Mouse (Mus musculus): Measurements from ENCODE around the gene Rev1. TPM values are rescaled to one million over a fixed set of nuclear protein-coding genes. Genes with fewer than 3 reads are reported as not detected.
"Not testable (repeated sequence)": the region's sequence is repeated elsewhere in the genome, so short reads cannot be mapped to it uniquely, and the experiment has no call there.

Gene Rev1
- total RNA-seq, 2 experiments from 2014 or later = 18.3 to 18.8 TPM

DNA sequence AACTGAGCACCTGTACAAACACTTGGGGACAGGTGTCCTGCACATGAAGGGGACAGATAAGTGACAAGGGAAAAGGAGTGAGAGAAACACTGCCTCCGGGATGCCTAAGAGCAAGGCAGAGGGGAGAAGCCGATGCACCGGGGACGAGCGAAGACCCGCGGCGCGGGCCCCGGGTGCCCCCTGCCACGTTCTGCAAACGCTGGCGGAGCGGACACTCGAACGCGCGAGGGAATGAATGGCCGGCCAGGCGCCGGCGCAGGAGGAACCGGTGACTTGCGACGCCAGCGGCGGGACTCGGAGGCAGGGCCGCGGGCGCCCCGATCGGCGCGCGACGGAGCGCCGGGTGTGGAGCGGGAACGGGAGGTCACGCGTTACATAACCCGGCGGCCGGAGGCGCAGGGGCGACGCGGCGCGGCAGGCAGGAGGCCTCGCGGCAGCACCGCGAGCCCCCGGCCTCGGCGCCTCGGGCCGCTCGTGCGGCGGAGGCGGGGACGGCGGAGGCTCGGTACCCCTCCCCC, 623 bp downstream of the Rev1 start:
- Histone ChIP-seq H3K27ac (peak overlapping the region; percentile 96), H3K4me3 (peak overlapping the region; percentile 93)
- intact Hi-C loops (cut with DNase I) = loop anchor here (2.0 to 5.0 kb wide), 3 partner anchors 130 to 702 kb away; partner anchors contain the start of genes Eif5b and Lipt1
- 0 out of 2 replicates have a peak, but pooled peaks have one; percentile 4 for TF ChIP-seq CTCF (IDR thresholded peaks at IDR 0.05)
- peak; percentile 84 for DNase-seq

DNA sequence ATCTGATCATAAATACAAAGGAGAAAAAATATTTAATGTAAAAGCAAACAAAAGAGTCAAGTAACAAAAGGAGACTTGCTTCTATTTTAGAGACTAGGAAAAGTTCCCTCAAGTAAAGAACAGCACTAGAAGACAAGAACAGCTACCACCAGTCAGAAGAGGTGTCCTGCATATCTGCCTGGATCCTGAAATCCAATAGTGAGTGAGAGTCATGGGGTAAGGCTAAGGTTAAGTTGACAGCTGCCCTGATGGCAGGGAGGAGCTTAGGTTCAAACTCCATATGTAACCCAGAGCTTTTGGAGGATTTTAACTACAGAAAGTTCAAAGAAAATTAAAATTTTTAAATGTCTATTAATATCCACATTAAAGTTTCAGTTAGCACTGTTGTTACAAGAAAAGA, 2.6 kb downstream of the Rev1 start:
- intact Hi-C loops (cut with DNase I) = loop anchor here (5.0 kb wide), 2 partner anchors 255 to 700 kb away; partner anchors contain the start of gene Lipt1
- peak overlapping the region; percentile 93; the same call in 1 of the 2 replicates for H3K4me3 ChIP-seq
- no peak for TF ChIP-seq CTCF (IDR thresholded peaks at IDR 0.05)
- peak overlapping the region; percentile 96 for H3K27ac ChIP-seq
- no peak for DNase-seq

DNA sequence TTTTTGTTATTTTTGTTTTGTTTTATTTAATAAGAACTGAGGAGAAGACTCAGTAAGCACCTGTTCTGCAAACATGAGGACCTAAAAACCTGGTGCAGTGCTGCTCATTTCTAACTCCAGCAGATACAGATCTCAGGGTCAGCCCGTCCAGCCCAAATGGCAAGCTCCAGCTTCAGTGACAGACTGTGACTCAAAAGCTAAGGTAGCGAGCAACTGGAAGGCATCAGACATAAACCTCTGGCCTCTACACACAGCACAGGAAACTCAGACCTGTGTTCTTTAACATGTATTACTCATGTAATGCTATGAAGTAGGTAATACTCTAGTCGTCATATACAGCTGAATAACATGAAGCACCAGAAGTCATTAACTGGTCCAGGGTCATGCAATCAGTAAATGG, 3.2 kb downstream of the Rev1 start:
- no peak for TF ChIP-seq CTCF (IDR thresholded peaks at IDR 0.05)
- no peak for DNase-seq
- intact Hi-C loops (cut with DNase I) = loop anchor here (5.0 kb wide), 2 partner anchors 254 to 699 kb away; partner anchors contain the start of gene Lipt1
- peak overlapping the region; percentile 96 for H3K27ac ChIP-seq
- H3K4me3 ChIP-seq = no peak overlapping the region

- TF ChIP-seq CTCF (IDR thresholded peaks at IDR 0.05) = no peak
- DNase-seq = no peak
- H3K4me3 ChIP-seq = no peak overlapping the region
- no peak overlapping the region for H3K27ac ChIP-seq
- intact Hi-C loops (cut with DNase I) = no loop called here
Observed at GRCm38 (mm10) chr1:38124261-38124660, 5.3 kb downstream of the Rev1 start.

GRCm38 (mm10) chr1:38120877-38121276, 8.7 kb downstream of the Rev1 start:
- no peak for DNase-seq
- no peak for TF ChIP-seq CTCF (IDR thresholded peaks at IDR 0.05)
- no peak overlapping the region for H3K27ac ChIP-seq
- H3K4me3 ChIP-seq = no peak overlapping the region
- intact Hi-C loops (cut with DNase I) = no loop called here

DNA sequence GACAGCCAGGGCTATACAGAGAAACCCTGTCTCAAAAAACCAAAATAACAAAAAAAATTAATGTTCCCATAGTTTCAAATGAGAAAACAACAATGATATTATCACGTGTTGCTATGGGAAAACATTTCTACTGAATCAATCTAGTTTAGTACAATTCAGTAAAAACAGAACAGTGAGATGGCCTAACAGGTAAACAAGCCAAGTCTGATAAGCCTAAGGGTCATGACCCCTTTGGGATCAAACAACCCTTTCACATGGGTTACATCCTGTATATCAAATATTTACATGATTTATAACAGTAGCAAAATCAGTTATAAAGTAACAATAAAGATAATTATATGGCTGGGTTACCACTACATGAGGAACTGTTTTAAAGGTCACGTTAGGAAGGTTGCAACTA, 11.0 kb downstream of the Rev1 start:
- intact Hi-C loops (cut with DNase I) = no loop called here
- H3K4me3 ChIP-seq = no peak overlapping the region
- DNase-seq = no peak
- no peak overlapping the region for H3K27ac ChIP-seq
- TF ChIP-seq CTCF (IDR thresholded peaks at IDR 0.05) = no peak

DNA sequence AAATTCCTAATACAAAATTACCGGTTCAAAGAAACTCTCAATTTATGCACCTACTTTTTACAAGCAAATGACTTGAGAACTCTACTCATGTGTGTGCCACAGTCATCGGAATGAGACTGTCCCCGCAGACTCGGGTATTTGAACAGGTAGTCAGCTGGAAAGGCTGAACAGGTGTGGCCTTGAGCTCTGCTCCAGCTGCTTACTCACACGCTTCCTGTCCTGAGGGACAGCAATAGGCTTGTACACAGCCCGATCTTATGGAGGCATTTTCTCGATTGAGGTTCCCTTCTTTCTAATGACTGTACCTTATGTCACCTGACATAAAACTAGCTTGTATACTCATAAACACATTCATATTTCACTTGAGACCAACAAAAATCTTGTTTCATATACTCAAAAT, 19.8 kb downstream of the Rev1 start:
- Histone ChIP-seq H3K27ac (no peak overlapping the region), H3K4me3 (no peak overlapping the region)
- no peak for TF ChIP-seq CTCF (IDR thresholded peaks at IDR 0.05)
- intact Hi-C loops (cut with DNase I) = no loop called here
- no peak for DNase-seq

- intact Hi-C loops (cut with DNase I) = no loop called here
- DNase-seq = no peak
- no peak overlapping the region for H3K27ac ChIP-seq
- H3K4me3 ChIP-seq = no peak overlapping the region
- no peak for TF ChIP-seq CTCF (IDR thresholded peaks at IDR 0.05)
Observed at GRCm38 (mm10) chr1:38103813-38104212, 25.8 kb downstream of the Rev1 start.

- Histone ChIP-seq H3K27ac (no peak overlapping the region), H3K4me3 (no peak overlapping the region)
- no peak for TF ChIP-seq CTCF (IDR thresholded peaks at IDR 0.05)
- no peak for DNase-seq
- intact Hi-C loops (cut with DNase I) = no loop called here
Observed at GRCm38 (mm10) chr1:38103214-38103613, 26.4 kb downstream of the Rev1 start.

- TF ChIP-seq CTCF (IDR thresholded peaks at IDR 0.05) = no peak
- no peak overlapping the region for H3K4me3 ChIP-seq
- H3K27ac ChIP-seq = no peak overlapping the region
- intact Hi-C loops (cut with DNase I) = no loop called here
- DNase-seq = no peak
Observed at GRCm38 (mm10) chr1:38081316-38081715, 48.3 kb downstream of the Rev1 start.

DNA sequence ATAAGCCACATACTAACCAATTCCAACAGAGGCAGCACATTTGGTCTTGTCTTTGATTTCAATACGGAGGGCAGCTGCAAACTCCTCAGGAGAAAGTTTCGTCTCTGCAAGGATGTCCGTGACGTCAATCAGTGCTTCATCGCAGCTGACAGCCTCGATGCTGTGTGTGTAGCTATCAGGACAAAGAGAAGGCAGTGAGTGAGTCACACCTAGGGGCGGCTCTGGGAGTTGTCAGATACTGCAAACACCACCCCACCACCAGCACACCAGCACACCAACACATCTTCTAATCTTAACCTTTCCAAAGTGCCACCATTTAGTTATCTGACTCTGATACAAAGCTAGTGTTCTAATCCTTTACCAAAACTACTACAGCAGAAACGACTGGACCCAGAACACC, 58.3 kb downstream of the Rev1 start:
- DNase-seq = no peak
- intact Hi-C loops (cut with DNase I) = no loop called here
- no peak for TF ChIP-seq CTCF (IDR thresholded peaks at IDR 0.05)

DNA sequence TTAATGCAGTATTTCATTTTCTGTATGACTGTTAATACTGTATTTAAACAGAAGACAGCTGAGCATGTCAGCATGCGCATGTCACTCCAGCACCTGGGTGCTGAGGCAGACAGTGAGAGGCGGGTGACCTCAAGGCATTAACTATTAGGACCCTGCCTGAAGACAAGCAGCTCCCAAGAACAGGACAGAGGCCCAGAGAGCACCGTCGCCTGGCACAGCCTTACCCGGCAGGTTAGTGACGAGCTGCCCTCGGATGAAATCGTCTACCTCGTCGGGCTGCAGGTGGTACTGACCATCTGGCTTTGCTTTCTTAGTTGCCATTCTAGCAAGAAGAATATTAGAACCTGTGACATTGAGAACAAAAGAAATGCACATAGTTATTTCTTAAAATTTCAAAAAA, 62.3 kb downstream of the Rev1 start:
- no peak for TF ChIP-seq CTCF (IDR thresholded peaks at IDR 0.05)
- no peak overlapping the region for H3K27ac ChIP-seq
- intact Hi-C loops (cut with DNase I) = no loop called here
- no peak overlapping the region for H3K4me3 ChIP-seq
- DNase-seq = no peak

More for the DNA sequence above, 58.3 kb downstream of the Rev1 start:
- Histone ChIP-seq H3K4me3 (no peak overlapping the region), H3K27ac (no peak overlapping the region)

GRCm38 (mm10) chr1:38062156-38062555, 67.4 kb downstream of the Rev1 start:
- H3K4me3 ChIP-seq; DNase-seq; intact Hi-C loops (cut with DNase I); H3K27ac ChIP-seq: not testable (repeated sequence)

- TF ChIP-seq CTCF (IDR thresholded peaks at IDR 0.05) = no peak
- DNase-seq = no peak
- intact Hi-C loops (cut with DNase I) = no loop called here
- Histone ChIP-seq H3K4me3 (no peak overlapping the region), H3K27ac (no peak overlapping the region)
Observed at GRCm38 (mm10) chr1:38058417-38058816, 71.2 kb downstream of the Rev1 start.
